Mouse (Mus musculus) cortical plate, adult 2 months (tissue): ENCODE data around the gene Pole3.

Experiments used
- CTCF ChIP-seq: fragments of 200-500 bp; IDR thresholded peaks from 2 replicates; pipeline ENCODE4 v1.5.1; 2011; ENCODE audit warnings: mild to moderate bottlenecking, control low read depth, low read length; ENCODE audit not compliant: insufficient read depth; ENCODE audit errors: extremely low read depth
- POLR2A ChIP-seq: fragments of 200-500 bp; IDR thresholded peaks from 2 replicates; pipeline ENCODE4 v1.6.1; 2011; ENCODE audit warnings: mild to moderate bottlenecking, low read length, control low read depth; ENCODE audit not compliant: insufficient read depth; ENCODE audit errors: extremely low read depth

- TF ChIP-seq CTCF = no peak
- no peak for TF ChIP-seq POLR2A
These were observed 1.4 kb upstream of the Pole3 start for GRCm38 (mm10) chr4:62526256-62526655.
